Mouse (Mus musculus) adrenal gland (tissue): ENCODE results near the gene Srgn.
"Not testable (repeated sequence)": the region's sequence is repeated elsewhere in the genome, so short reads cannot be mapped to it uniquely, and the experiment has no call there.

Experiments used
- intact Hi-C: fragments of 180-260 bp; cut with DNase I; formaldehyde crosslinking; loops from one replicate; pipeline ENCODE4 v1.15.1; 2025

The Srgn gene

GRCm38 (mm10) chr10:62522346-62522950 lies 4.8 kb downstream of the Srgn start:
- intact Hi-C loops, result no loop called here

GRCm38 (mm10) chr10:62521763-62522162 lies 5.5 kb downstream of the Srgn start:
- intact Hi-C loops, result no loop called here

GRCm38 (mm10) chr10:62520911-62521310 lies 6.3 kb downstream of the Srgn start:
- intact Hi-C loops, result no loop called here

- intact Hi-C loops, result no loop called here
These were observed 9.7 kb downstream of the Srgn start for GRCm38 (mm10) chr10:62517511-62517910.

GRCm38 (mm10) chr10:62512855-62513254 lies 14.4 kb downstream of the Srgn start:
- intact Hi-C loops, result no loop called here

- intact Hi-C loops, result no loop called here
These were observed 15.7 kb downstream of the Srgn start for GRCm38 (mm10) chr10:62511528-62511927.

- intact Hi-C loops, result no loop called here
These were observed 18.1 kb downstream of the Srgn start for GRCm38 (mm10) chr10:62509032-62509656.

GRCm38 (mm10) chr10:62508459-62508858 lies 18.8 kb downstream of the Srgn start:
- intact Hi-C loops, result no loop called here

GRCm38 (mm10) chr10:62507591-62508308 lies 19.5 kb downstream of the Srgn start:
- intact Hi-C loops, result no loop called here

GRCm38 (mm10) chr10:62507071-62507470 lies 20.2 kb downstream of the Srgn start:
- intact Hi-C loops, result no loop called here

- intact Hi-C loops, result no loop called here
These were observed 21.2 kb downstream of the Srgn start for GRCm38 (mm10) chr10:62506019-62506556.

- intact Hi-C loops, result no loop called here
These were observed 21.8 kb downstream of the Srgn start for GRCm38 (mm10) chr10:62505224-62505983.

- intact Hi-C loops, result no loop called here
These were observed 23.2 kb downstream of the Srgn start for GRCm38 (mm10) chr10:62503836-62504628.

- intact Hi-C loops, result no loop called here
These were observed 23.9 kb downstream of the Srgn start for GRCm38 (mm10) chr10:62503353-62503752.

- intact Hi-C loops, result loop anchor here (2.0 kb wide), 1 partner anchor 47 kb away; no protein-coding TSS in a partner anchor
These were observed 25.3 kb downstream of the Srgn start for GRCm38 (mm10) chr10:62501951-62502350.

GRCm38 (mm10) chr10:62500916-62501615 lies 26.2 kb downstream of the Srgn start:
- intact Hi-C loops, result loop anchor here (2.0 kb wide), 1 partner anchor 48 kb away; no protein-coding TSS in a partner anchor

- intact Hi-C loops, result loop anchor here (2.0 kb wide), 1 partner anchor 48 kb away; no protein-coding TSS in a partner anchor
These were observed 26.9 kb downstream of the Srgn start for GRCm38 (mm10) chr10:62500088-62500915.

GRCm38 (mm10) chr10:62491681-62492080 lies 35.6 kb downstream of the Srgn start:
- intact Hi-C loops, result not testable (repeated sequence)

- intact Hi-C loops, result no loop called here
These were observed 39.0 kb downstream of the Srgn start for GRCm38 (mm10) chr10:62488266-62488665.
